Mouse (Mus musculus) lung, postnatal 0 days (tissue): Measurements from ENCODE around the gene Mms19.

Experiments used
- CTCF ChIP-seq: IDR thresholded peaks from 2 replicates; pipeline ENCODE4 v1.5.1; 2016; ENCODE audit warnings: antibody characterized with exemption, mild to moderate bottlenecking
- EP300 ChIP-seq: IDR thresholded peaks from 2 replicates; pipeline ENCODE4 v1.6.1; 2016; ENCODE audit warnings: antibody characterized with exemption, mild to moderate bottlenecking, control low read depth

DNA sequence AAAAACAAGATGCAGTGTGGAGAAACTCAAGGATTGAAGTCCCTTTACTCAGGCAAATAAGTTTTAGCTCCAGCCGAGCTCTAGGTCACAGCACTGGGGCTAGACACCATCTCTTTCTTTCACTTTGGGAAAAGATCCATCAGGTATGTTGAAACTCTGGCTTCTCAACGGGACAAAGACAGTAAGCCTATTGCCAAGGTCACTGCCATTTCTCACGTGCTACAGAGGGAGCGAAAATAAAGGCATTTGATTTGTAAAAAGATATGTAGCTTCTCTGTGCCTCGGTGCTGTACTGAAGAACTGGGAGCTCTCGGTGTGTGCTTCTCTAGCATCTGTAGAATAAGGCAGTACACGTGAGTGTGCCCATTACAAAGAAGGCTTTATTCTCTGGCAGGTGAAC, 37.1 kb downstream of the Mms19 start:
- no peak for TF ChIP-seq CTCF
- no peak for TF ChIP-seq EP300
